Mouse (Mus musculus): ENCODE measurements around the gene Fez2.
A peak's percentile ranks its signal among the peaks of the same experiment; 100 is the strongest.

Fez2 gene

DNA sequence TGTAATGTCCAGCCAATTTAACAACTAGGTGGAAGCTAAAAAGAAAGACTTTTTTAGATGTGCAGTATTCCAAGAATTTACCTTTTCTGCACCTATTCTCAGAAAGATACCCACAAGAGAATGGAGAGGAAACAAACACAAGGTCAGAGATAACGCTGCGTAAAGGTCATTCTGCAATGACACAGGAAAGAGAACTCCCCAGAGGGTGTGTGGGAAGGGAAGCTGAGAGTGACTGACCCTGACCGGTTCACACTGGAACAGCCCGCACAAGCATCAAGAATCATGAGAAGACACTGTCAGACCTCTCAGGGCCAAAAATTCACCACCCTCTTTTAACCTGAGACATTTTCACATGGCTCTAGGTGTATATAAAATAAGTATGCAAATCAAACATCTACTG lies 10.4 kb downstream of the Fez2 start:
- peak; percentile 29 for DNase-seq (ENCODE audit: low spot score)

DNA sequence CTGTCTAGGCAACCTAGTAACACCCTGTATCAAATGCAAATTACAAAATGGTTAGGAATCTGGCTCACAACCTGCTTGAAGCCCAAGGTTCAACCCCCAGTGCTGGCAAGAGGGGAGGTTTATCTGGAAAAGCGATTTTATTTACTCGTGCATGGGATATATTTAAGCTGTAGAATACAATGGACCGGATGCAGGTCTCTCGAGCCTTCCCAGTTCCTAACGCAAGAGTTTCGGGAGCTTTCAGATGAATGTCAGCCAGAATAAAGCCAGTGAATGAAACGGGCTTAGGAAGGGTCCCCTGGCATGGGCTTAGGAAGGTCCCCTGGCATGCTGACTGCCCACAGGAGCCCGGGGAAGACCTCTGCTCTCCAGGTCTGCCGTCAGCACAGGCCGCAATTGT lies 11.1 kb downstream of the Fez2 start:
- DNase-seq (ENCODE audit: low spot score), result no peak

DNA sequence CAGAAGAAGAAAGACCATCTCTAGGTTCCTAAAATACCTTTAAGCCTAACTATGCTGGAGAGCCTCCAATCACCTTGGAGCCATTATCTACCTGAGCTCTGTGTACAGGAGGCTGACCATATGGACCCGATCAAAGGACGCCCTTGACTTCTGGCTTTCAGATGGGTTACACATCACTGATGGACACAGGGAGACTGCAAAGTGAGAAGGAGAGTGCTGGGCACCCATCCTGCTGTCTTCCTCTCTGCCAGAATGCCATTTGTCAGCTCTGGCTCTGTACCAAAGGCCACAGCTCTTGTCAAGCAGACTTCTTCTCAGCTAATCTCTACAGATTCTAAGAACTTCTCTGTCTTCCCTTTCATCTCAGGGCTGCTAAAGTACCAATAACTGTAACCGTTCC lies 12.6 kb downstream of the Fez2 start:
- no peak for DNase-seq (ENCODE audit: low spot score)

DNA sequence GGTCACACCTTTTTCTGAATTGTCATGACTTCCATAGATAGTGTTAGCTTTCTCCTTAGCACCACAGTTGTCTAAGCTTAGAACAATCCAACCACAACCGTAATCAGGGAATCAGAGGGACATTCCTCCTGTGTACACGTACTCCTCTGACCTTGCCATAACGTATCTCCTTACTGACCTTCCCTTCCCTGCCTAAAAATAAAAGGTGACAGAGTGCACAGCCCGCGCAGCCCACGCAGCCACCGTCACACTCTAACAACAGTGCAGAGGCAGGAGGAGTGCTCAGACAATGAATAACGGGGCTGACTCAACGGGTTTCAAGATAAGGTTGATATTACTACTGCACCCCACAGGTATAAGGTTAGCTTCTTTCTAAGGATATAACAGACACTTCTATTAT lies 14.1 kb downstream of the Fez2 start:
- DNase-seq (ENCODE audit: low spot score), result no peak

DNA sequence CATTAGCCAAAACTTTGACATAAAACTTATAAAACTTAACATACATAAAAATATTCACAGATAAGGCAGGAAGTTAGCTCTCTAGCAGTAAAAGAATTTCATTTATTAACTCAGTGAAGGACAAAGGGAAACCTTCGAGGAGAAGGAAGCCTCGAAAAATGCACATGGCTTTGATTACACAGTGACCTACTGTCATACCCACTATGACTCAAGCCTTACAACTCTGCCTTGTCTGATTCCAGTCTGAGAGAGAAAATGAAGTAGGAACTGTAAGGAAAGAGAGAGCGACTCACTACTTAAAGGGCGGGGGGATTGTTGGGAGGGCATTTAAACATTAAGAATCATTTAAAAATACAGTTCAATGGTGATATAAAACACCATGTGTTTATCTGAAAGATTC lies 14.7 kb downstream of the Fez2 start:
- DNase-seq (ENCODE audit: low spot score), result no peak

DNA sequence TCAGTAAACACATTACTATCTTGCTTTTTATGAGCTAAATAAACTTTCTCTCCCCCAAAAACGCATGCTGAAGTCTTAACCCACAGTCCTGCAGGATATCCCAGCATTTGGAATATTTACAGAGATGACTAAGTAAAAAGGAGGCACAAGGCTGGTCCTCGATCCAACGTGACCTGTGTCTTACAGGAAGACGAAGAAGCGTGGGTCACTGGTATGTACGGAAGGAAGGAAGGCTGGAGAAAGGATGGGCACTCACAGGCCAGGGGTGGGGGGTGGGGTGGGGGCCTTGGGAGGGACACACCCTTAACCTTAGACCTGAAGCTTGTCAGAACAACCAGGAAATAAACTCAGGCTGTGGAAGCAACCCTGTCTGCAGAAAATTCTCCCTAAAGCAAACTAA lies 15.8 kb downstream of the Fez2 start:
- no peak for DNase-seq (ENCODE audit: low spot score)

DNA sequence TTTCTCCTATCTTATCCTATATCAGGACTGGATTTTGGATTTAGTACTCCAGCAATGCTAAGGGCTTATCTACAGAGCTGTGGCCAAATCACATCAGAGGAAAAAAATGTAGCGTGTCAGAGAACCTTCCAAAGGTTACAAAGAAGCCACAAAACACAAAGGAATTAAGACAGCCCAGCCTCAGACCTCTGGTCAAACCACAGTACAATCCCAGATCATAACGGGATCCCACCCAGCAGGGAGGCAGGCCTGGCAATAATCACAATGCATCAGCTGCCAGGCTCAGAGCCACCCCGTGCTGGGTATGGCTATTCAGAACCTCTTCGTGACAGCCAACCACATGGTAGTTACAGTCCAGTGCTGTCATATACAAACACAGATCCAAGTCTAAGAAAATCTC lies 16.2 kb downstream of the Fez2 start:
- no peak for DNase-seq (ENCODE audit: low spot score)

DNA sequence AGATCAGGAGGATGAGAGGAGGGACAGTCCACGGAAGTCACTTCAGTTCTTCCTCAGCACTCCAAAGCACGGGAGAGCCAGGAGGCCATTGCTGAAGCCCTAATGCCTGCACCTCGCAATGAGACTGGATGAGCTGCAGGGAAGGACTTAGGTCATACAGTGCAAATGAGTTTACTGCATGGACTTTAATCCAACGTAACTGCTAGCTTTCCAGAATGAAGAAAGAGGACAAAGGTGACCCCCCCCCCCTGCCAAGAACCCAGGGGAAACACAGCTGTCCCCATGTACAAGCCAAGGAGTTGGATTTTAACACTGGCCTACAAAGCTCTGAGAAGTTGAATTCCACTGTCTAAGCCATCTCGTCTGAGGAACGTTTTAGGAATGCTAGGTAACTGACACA lies 16.6 kb downstream of the Fez2 start:
- DNase-seq (ENCODE audit: low spot score), result no peak

DNA sequence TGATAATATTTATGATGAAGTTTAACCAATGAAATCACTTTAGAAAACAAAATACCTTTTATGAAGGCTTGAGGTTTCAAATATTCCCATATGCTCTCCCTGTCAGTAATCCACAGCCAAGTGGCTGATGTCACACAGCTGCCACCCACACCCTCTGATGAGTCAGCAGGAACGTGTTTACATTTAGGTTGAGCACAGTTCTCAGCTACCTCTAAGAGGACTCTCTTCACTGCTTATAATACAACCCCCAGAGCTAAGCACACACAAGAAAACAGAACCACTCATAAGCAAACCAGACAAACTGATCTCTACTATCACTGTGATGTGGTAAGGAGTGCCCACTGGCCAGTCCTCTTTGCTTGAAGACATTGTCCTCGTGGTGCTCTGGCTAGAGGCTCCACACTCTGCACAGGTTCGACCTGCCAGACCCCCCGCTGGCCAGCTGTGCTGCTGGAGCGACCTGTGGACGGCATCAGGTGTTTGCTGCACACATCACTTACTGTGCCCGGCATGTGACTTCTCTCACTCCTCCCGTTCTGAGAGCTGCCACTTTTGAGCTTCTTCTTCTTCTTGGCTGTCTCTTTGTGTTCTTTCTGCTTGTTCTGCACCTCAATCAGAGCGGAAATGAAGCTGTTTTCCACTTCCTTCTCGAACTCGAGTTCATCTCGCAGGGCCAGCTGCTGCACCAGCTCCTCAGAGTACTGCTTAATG lies 17.7 kb downstream of the Fez2 start:
- DNase-seq (ENCODE audit: low spot score), result no peak

DNA sequence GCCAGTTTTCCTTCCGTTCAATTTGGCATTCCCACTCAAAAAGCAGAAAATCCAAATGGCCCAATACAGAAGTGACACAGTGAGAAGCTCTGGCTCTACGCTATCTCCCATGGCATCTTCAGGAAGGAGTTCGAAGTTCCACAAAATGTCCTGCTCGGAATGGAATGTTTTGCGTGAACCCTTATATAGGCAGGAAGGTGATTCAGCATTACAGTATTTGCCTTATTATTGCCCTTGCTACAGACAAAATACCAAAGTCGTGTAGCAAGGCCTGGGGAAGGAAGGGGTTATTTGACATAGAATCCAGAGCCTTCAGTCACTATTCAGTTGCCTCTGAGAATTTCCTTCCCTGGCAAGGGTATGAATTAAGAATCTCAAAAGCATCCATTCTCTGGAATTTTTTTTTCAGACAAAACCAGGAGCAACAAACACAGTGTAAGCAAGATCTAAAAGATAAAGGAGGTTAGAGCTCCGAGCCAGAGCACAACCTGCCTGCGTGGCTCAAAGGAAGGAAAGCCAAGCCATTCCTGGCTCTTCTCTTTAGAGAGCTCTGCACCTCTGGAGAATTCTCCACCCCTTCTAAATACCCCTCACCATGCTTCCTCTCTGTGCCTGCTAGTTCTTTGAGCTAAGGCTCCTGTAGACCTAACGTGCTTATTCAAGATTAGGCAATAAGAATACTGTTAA lies 25.4 kb downstream of the Fez2 start:
- no peak for DNase-seq (ENCODE audit: low spot score)

DNA sequence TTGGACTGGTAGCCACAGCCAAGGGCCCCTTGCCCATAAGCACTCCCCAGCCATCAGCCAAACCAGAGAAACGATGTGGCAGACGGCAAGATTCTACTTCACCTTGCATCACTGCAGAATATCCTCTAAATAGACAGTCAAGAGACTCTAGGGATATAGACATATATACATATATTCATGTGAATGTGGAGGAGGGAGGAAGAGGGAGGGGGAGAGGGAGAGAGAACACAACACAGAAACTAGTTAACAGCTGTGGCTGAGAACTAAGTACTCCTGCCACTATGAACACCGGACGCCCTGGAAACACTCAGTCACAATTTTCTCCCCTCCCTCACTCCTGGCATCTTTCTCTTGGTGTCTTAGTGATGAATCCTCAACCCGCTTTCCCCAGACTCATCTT lies 28.4 kb downstream of the Fez2 start:
- no peak for DNase-seq (ENCODE audit: low spot score)

DNA sequence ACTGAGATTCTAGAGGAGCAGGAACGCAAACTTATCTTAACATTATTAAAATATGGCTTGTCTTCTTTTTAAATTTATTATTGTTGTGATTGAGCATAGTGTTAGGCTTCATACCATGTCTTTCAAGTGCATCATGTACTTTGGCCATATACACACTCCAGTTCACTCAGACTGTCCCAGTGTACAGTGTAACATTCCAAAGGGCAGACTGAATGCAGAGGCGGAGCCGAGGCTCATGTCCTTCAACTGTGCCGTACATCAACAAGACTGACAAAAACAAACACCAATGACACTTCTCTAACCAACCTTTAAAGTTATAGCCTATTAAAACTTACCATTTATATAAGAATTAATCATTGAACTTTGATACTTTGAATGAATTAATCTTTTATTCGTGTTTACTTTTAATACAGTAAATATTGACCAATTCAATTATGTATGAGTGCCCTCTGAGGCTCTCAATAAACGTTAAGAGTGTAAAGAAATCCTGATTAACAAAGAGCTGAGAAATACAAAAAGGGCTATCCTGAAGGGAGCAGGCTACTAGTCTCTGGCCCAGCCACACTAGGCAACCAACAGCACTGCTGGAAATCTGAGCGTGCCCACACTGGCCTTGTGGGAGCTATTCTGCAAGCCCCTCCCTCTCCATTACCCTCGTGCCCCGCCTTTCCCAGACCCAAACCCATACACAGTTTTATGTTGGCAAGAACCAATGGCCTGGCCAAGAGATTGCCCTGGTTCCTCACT lies 29.7 kb downstream of the Fez2 start:
- no peak for DNase-seq (ENCODE audit: low spot score)

DNA sequence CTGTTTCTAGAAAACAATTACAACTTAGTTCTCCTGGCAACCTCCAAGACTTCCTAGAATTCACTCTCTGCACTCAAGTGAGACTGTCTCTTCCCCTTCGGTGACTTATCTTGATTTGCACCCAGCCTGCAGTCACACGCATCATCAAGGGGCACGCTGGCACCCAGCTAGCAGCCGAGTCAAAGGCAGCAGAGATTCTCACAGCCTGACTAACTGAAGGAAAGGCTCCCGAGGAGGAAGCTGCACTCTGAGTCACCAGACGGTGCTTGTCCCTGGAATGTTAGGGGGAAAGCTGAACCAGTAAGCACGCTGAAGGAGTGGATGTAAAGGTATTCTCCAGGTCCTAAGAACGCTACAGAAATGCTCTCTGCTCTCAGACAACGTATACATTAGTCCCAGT lies 30.3 kb downstream of the Fez2 start:
- DNase-seq (ENCODE audit: low spot score), result no peak

DNA sequence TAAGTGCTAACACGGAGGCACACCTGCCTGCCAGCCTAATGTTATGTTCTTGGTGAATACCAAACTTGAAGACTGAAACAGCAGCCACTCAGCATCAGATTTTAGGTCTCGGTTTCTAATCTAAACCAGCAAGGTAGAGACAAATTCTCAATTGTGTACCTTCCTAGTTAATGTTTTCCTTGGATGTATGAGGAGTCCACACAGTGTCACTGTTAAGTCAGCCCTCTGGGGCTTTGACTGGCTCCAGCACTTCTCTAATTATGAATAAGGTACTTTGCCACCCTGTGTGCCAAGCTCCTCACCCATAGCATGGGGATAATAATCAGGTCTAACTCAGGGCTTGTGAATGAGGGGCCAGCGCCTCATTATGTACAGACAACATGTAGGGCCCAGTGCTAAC lies 35.6 kb downstream of the Fez2 start:
- no peak for DNase-seq (ENCODE audit: low spot score)

DNA sequence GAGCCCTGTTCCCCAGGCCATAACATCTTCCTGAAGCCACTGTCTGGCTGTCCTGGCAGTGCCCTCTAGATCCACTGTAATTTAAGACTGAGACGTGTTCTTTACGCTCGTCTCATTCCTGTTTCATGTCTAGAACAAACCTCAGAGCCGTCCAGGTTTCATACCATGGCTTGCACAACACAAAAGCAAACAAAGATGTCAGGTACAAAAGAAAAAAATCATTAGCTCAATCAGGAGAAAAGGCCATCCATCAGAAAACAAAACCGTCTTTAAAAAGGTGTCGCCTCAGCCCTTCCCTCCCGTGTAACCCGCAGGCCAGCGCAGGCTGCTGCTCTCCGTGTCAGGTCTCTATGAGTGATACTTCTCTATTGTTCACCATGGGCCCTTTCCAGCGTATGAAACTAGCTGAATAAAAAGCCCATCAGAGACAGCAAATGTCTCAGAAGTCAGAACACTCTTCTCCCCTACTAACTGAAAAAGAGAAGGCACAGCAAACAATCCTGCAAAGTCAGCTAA lies 38.2 kb downstream of the Fez2 start:
- DNase-seq (ENCODE audit: low spot score), result no peak

DNA sequence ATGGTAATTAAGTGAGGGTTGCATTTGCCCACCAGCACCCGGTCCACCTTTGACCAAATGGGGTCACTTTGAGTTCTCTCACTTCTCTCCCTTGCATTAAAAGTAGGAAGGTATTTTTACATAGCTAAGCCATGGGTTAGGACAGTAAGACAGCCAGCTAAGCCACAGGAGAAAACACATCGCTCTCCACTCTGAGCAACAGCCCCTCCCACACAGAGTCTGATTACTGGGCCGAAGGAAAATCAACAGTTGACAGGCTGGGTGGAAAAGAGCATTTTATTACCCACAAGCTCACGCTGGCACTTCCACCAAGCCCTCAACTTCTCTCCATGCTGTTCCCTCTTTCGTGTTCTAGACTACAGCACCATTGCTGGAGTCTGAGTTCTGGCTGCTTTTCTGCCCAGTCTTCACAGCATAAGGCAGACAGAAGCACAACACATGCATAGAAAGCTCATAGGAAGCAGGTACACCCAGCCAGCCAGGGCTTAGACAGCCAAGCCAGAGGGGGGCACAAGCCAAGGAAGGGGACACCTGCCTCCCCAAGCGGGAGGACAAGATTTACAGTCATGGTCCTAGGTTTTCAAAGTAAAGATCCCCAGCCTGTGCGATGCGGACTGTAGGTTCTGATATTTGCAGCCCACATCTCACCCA lies 38.7 kb downstream of the Fez2 start:
- DNase-seq (ENCODE audit: low spot score), result no peak

DNA sequence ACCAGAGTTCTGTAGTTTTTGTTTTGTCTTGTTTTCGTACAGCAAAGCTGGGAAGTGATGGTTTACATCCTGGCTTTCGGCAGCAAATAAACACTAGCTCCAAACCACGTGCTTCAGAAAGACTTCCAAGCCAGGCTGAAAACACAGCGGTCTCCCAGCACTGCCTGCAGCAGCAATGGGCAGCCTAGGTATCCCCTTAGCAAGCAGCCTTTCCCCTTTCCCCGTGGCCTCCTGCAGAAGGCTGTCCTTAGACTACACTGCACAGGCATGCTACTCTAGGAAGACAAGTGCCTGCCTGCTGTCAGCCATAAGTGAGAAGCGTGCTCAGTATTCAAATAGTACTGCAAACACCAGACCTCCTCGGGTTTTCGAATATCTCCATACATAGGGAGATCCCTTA lies 41.4 kb downstream of the Fez2 start:
- DNase-seq (ENCODE audit: low spot score), result no peak

DNA sequence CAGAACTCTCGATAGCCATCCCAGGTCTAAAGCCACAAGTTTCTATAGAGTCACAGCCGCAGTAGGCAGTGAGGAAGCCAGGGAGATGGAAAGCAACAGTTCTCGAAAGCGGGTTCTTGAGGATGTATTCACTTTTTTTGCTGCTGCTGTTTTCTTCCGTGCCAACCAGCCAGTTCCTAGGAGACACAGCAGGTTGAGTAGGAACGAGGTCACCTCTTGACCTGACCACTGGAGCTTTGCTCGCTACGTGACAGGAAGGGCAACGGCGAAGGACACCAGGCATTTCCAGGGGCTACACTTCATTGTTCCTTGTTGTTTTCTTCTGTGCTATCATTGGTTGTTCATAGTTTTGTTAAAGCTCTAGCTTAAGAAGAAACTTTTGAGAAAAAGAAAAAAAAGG lies 43.2 kb downstream of the Fez2 start:
- DNase-seq (ENCODE audit: low spot score), result peak; percentile 21

DNA sequence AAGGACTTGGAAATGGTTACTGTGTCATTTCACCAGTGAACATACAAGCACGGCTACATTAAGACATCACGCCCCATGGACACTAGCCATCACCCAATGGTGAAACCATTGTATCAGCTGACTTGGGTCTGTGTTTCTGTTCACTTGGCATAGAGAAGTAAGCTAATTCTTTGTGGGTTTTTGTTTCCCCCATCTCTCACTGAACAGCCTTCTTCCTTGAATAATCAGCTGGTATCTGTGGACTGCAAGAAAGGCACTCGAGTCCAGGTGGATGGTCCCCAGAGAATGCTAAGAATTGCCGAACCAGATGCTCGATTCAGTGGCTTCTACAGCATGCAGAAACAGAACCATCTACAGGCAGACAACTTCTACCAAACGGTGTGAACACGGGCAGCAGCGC lies 44.1 kb downstream of the Fez2 start:
- no peak for DNase-seq (ENCODE audit: low spot score)

DNA sequence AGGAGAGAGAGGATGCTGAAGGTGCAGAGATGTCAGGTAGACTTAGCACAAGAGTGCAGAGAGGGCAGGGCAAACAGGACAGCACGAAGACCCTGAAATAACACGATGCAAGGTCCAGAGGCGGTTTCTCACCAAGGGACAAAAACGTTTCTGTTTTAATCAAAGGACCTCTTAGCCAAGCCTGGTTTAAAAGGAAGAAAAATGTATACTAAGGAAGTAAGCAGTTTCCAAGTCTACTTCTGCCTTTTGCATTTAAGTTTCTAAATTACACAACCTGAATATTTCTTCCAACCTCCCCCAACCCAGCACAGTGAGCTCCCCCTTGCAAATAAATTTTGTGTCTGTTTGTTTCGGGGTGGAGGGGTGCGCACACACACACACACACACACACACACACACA lies 44.8 kb downstream of the Fez2 start:
- no peak for DNase-seq (ENCODE audit: low spot score)

DNA sequence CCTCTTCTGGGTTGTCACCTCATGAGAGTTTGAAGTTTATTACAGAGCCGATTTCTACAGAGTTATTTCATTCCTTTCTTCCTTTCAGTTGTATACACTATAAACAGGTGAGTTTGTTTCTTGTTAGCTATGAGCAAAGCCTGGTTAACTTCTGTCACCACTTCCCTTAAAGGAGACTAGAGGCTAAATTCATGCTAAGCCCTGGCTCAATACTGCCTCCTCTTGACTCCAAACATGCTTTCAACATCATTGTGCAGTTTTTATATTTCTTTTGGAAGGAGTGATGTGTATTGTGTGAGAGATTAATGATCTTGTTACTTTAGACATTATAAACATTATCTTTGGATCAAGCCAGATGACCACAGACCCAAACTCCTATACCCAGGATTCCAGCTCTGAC lies 47.5 kb downstream of the Fez2 start:
- no peak for DNase-seq (ENCODE audit: low spot score)

DNA sequence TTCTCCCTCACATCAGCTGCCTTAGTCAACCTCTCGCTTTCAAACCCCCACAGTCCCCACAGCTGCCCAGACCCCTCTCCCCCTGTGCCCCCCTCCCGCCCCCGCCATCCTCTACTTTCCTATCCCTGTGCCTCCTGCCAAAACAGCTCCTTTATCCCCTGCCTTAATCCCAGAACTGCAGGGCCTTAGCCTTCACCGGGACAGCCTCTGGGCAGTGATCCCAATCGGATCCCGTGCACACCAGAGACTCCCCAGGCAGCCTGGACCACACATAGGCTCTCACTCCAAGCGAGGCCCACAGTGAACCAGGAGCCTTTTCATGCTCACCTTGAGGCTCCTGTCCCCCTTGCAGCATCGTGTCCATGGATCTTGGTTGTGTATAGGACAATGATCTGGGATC lies 49.5 kb downstream of the Fez2 start:
- DNase-seq (ENCODE audit: low spot score), result no peak

DNA sequence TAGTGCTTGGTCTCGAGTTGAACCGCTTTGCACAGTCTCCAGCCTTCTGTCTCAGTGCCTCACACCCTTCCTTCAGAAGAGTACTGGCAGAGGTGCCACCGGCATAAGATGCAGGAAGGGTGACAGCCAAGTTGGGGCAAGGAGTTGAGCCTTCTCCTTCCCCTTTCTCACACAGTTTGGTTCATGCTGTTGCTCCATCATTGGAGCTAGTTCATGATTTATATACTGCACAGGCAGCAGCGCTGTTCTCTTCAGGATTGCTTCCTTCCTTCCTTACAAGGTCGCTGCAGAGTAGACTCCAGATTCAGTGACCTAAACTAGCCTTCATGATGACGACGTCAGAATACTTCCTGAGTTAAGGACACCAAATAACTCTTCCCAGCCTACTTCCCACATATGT lies 51.9 kb downstream of the Fez2 start:
- no peak for DNase-seq (ENCODE audit: low spot score)
